Mouse (Mus musculus) G1E-ER4 (cell line): Measurements from ENCODE around the gene Nudt17. TPM values are rescaled to one million over a fixed set of nuclear protein-coding genes. Genes with fewer than 3 reads are reported as not detected.

ENCODE experiments used
- GATA1 ChIP-seq: IDR thresholded peaks from one replicate; pipeline ENCODE4 v1.8.0; 2012; ENCODE audit warnings: low read length, inconsistent platforms
- polyA plus RNA-seq: library from polyadenylated mRNA; stranded (reverse); fragments of >175 nt; gene quantifications from 2 replicates; pipeline ENCODE4 v1.2.3, GENCODE M21; 2012

Nudt17 gene
- polyA plus RNA-seq, 1 experiment, result 0.18 TPM

DNA sequence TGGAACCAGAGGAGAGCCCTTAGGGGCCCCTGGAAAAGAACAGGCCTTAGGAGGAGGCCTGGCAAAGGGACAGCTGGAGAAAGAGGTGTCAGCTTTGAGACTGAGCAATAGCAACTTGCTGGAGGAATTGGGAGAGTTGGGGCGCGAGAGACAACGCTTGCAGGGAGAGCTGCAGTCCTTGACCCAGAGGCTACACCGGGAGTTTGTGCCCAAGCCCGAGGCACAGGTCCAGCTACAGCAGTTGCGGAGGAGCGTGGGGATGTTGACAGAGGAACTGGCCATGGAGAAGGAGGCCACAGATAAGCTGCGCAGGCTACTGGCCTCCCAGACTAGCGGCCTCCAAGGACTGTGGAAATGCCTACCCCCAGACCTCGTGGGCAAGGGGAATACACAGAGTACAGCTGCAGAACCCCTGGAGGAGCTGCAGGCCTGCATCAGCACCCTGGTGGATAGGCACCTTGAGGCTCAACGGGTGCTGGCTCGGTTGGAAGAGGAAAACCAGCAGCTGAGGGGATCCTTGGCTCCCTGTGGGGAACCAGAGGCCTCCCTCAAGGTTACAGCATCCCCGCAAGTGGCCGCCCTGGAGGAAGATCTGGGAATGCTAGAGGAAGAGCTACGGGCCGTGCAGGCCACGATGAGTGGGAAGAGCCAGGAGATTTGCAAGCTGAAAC is 24.1 kb downstream of the Nudt17 start:
- no peak for TF ChIP-seq GATA1

GRCm38 (mm10) chr3:96683496-96683895 is 24.9 kb downstream of the Nudt17 start:
- no peak for TF ChIP-seq GATA1

GRCm38 (mm10) chr3:96680269-96680956 is 27.9 kb downstream of the Nudt17 start:
- TF ChIP-seq GATA1, result no peak

GRCm38 (mm10) chr3:96679159-96679674 is 29.1 kb downstream of the Nudt17 start:
- TF ChIP-seq GATA1, result no peak

- no peak for TF ChIP-seq GATA1
These were observed 29.9 kb downstream of the Nudt17 start for GRCm38 (mm10) chr3:96678456-96678855.

DNA sequence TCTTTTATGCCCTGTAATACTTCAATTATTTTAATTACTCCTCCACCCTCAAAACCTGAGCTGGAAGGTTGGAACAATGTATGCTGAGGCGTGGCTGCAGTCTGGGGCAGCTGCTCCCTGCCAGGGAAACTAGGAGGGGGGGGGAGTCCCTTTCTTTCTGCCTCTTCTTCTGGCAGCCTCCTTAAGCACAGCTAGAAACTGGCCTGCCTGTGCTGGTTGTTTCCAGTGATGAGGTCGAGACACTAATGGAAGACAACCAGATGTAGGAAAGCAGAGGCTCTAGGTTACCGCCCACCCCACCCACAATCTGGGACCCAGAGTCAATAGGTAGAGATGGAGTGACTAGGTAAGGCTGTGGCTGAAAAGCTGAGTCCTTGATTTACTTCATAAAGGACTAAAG is 32.7 kb downstream of the Nudt17 start:
- no peak for TF ChIP-seq GATA1

DNA sequence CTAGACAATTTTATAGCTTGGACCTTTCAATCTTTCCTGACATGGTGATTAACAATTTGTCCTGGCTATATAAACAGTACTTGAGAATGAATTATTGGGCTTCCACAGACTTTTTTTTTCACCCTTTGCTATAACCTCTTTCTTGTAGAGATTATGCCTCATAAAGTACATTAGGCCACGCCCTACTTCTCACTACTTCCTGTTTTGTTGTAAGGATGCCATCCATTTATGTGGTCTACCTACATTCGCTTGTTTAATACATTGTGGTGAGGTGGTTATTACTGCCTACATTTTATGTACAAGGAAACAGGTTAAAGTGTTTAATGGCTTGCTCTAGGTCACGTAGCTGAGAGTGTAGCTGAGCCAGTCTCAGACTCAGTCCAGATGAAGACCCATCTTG is 33.2 kb downstream of the Nudt17 start:
- no peak for TF ChIP-seq GATA1

- TF ChIP-seq GATA1, result no peak
These were observed 33.9 kb downstream of the Nudt17 start for GRCm38 (mm10) chr3:96674442-96674841.

DNA sequence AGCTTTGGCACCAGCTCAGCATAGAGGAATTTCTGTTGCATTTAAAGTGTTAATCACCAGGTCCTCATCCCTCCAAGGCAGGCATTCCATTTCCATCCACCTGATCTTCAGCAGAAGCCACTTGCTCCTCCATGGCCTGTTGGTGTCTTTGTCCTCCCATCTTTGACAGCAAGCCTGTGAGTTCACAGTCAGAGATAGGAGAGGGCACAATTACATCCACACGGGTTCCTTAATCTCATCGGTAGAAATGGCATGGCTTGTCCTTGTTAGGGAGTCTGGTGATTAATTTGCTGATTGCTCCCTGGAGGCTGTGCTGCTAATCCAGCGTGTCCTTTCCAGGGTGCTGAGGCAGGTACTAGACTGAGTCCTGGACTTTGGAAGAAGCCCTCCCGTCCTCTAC is 34.8 kb downstream of the Nudt17 start:
- no peak for TF ChIP-seq GATA1

DNA sequence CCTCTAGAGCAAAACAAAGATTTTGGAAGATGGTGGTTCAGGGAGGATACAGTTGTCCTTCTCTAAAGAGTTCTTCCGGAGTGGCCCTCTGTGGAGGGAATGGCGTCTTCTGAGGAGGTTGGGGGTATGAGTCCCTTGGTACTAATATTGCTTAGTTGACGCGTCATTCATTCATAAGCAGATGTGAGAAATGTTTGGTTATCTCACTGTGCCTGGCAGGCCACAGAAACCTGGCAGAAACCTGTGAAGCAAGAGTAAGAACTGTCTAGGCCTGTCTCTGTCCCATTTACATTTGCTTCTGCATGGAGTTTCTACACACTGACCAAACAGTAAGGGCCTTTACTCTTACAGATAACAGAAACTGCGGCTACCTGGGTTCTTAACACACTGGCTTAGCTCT is 36.8 kb downstream of the Nudt17 start:
- TF ChIP-seq GATA1, result no peak

DNA sequence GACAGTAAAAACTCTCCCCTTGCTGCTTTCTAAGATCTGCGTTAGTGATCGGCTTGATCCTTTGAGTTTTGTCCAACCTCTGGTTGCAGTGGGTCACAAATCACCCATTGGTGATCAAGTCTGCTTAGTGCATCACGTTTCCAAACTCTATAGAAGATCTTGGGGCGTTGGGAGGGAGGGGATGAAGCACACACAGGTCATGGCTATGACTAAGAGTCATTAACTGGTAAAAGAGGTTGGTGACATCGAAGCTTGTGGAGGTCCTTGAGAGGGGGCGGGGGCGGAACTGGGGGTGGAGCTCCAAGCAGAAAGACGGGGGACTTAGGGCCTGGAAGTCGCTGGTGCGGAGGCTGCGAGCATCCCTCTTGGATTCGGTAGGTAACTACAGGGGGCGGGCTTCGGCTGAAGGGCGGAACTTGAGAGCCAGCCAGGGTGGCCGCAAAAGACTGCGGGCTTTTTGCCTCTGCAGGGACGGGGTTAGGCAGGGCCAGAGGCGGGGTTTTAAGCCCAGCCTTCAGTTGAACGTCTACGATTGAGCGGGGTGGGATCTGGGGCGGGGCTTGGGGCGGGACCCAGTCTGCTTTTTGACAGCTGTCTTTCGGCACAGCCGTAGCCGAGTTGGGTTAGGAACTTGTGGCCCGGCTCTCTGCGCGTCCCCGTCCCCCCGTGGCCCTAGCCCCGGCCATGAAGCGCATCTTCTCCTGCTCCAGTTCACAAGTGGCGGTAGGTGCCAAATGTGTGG is 38.5 kb downstream of the Nudt17 start, which contains the start of gene Ankrd35:
Gene Ankrd35, plus strand, starts transcription at position 405 of the 742 bp plus-strand sequence.
- TF ChIP-seq GATA1, result no peak

GRCm38 (mm10) chr3:96668424-96669067 is 39.8 kb downstream of the Nudt17 start:
- TF ChIP-seq GATA1, result no peak

DNA sequence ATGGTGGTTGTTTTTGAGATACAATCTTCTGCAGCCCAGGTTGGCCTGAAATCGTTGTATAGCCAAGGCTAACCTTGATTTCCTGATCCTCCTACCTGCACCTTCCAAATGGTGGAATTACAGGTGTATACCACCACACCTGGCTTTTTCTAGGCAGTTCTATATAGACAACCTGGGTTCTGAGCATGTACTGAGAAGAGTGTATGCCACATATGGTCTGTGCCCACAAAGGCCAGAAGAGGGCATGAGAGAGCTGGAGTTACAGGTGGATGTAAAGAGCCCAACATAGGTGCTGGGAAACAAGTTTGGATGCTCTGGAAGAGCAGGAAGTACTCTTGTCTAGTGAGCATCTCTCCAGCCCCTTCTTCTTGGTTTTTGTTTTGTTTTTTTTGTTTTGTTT is 41.0 kb downstream of the Nudt17 start:
- TF ChIP-seq GATA1, result no peak

GRCm38 (mm10) chr3:96666916-96667315 is 41.4 kb downstream of the Nudt17 start:
- TF ChIP-seq GATA1, result no peak

DNA sequence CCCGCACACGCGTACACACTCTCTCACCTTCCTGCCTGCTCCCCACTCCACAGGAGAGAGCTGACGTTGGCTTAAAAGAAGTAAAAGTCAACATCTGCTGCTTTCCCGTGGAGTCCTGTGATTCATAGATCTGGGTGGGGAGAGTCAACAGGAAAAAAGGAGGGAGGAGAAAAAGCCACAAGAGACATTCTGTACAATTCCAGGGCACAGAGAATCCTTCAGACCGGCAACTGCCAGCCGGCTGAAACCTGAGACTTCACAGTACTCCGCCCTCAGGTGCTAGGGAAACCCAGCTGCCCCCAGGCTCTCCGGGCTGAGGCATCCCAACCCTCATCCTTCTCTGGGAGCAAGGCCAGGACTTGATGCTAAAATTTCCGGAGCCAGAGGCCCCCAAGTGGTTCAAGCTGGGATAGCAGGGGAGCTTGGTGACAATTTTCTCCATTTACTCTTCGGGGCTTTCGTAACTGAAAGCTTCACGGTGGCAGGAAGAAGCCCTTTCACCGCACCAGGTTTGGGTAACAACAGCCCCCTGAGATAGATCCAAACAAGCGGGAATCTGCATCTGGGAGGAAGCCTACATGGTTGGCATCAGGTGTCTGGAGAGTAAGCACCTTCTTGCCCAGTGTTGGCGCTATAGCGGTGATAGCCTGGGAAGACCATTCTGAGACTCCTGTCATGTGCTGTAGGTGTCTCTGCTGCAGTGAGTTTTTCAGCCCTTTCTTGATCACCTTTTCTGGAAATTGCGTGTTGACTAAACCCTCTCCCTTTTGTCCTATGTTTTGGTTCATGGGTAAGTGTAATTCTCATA is 44.7 kb downstream of the Nudt17 start:
- no peak for TF ChIP-seq GATA1
